Mouse (Mus musculus) ES-Bruce4 (cell line): ENCODE measurements around the gene Ddr2.

Experiments
- CTCF ChIP-seq: IDR thresholded peaks from one replicate; pipeline ENCODE4 v1.8.1; 2011; ENCODE audit warnings: low read depth, low read length
- POLR2A ChIP-seq: IDR thresholded peaks from one replicate; pipeline ENCODE4 v1.8.1; 2011; ENCODE audit warnings: low read length; ENCODE audit not compliant: insufficient read depth

- TF ChIP-seq CTCF (no peak), POLR2A (no peak)
These were observed 75.6 kb downstream of the Ddr2 start for GRCm38 (mm10) chr1:170034961-170035360.
